8 mouse cellular contexts compared by ENCODE assay signal in the genomic region with DNA sequence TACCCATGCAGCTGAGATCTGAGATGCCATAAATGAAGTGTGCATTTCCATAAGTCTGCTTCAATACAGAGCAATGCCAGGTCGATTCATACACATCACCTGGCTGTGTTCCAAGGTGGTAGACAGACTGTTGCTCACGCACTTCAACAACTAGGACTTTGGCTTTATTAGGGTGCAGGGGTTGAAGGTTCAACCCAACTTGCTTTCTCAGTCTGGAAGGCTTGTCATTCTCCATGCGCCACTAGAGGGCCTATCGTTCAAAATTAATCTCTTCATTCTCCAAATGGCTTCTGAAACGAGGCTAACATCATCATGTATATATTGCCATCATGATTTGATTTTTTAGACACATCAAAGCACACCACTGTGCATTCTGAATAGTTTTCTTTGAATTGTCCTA.
DNase-seq lines count a peak whose midpoint lies in the region; ATAC-seq and TF ChIP-seq lines count a peak whose summit lies in the region.

No protein-coding gene starts in this region.

- H3K4me3 ChIP-seq in heart, postnatal 0 days (ENCODE audit: low read depth, low read length), result no peak overlapping the region
- H3K4me3 ChIP-seq in forebrain, embryonic 11.5 days (ENCODE audit: low read depth, low read length), result no peak overlapping the region

- no peaks in the 10 kb centered on the region for H3K4me1 ChIP-seq in heart, postnatal 0 days (ENCODE audit: control insufficient read depth, insufficient read depth)
- no peaks in the 10 kb centered on the region for H3K4me1 ChIP-seq in forebrain, embryonic 11.5 days (replicated peaks; ENCODE audit: control insufficient read depth, insufficient read depth, low read length)

- H3K27me3 ChIP-seq in heart, postnatal 0 days (ENCODE audit: control insufficient read depth, insufficient read depth, low read length), result no peaks in the 10 kb centered on the region
- no peaks in the 10 kb centered on the region; the same call in 1 of the 2 replicates for H3K27me3 ChIP-seq in forebrain, embryonic 11.5 days (ENCODE audit: control insufficient read depth, insufficient read depth, low read length)

- no peak overlapping the region for H3K4me2 ChIP-seq in heart, postnatal 0 days (ENCODE audit: low read depth, low read length)
- H3K4me2 ChIP-seq in forebrain, embryonic 11.5 days (ENCODE audit: low read depth, low read length, severe bottlenecking), result no peak overlapping the region

- ATAC-seq in heart, postnatal 0 days (ENCODE audit: insufficient read depth, low read depth), result no peak
- ATAC-seq in forebrain, embryonic 11.5 days (replicated peaks; ENCODE audit: low FRiP score), result no peak

- DNase-seq in heart, postnatal 0 days (ENCODE audit: low spot score), result no peak
- DNase-seq in heart, postnatal 25 days (ENCODE audit: low spot score), result no peak
- DNase-seq in urinary bladder, postnatal 25 days (ENCODE audit: low spot score), result peak; percentile 11
- DNase-seq in urinary bladder, postnatal 4 days (ENCODE audit: low spot score in 2 of 2), result no peak
- peak; percentile 55 for DNase-seq in embryo, embryonic 10.5 days (ENCODE audit: low spot score)
- peak; percentile 40 for DNase-seq in large intestine, adult 2 months (ENCODE audit: low read depth, low spot score)
- peak; percentile 55 for DNase-seq in thymus, postnatal 4 days
- DNase-seq in forebrain, embryonic 11.5 days (ENCODE audit: low spot score), result no peak

- H3K9me3 ChIP-seq in heart, postnatal 0 days (replicated peaks; ENCODE audit: control insufficient read depth, low read length), result no peaks in the 10 kb centered on the region
- no peaks in the 10 kb centered on the region for H3K9me3 ChIP-seq in forebrain, embryonic 11.5 days (ENCODE audit: control insufficient read depth, low read length)

- H3K9ac ChIP-seq in heart, postnatal 0 days (replicated peaks; ENCODE audit: low read depth, low read length), result no peak overlapping the region
- no peak overlapping the region for H3K9ac ChIP-seq in forebrain, embryonic 11.5 days (ENCODE audit: low read length)

- intact Hi-C loops in heart, postnatal 25 days (cut with DNase I), result loop anchor here (1.0 to 10.0 kb wide), 4 partner anchors 128 to 505 kb away; a partner anchor contains a TSS

- peak; percentile 53 for TF ChIP-seq CTCF in heart, postnatal 0 days (IDR thresholded peaks at IDR 0.05; ENCODE audit: low read depth)

- WGBS in heart, postnatal 0 days, result 12% methylated on average over 5 of the region's 5 CpGs
- 4% methylated on average over 5 of the region's 5 CpGs for WGBS in large intestine, adult 2 months
- WGBS in forebrain, embryonic 11.5 days, result 23% methylated on average over 5 of the region's 5 CpGs

- no peak overlapping the region for H3K27ac ChIP-seq in heart, postnatal 0 days (ENCODE audit: low read depth)
- no peak overlapping the region for H3K27ac ChIP-seq in forebrain, embryonic 11.5 days (ENCODE audit: low read depth, low read length)

- no peak for TF ChIP-seq EP300 in heart, postnatal 0 days (IDR thresholded peaks at IDR 0.05; ENCODE audit: low read depth)

- H3K36me3 ChIP-seq in heart, postnatal 0 days (replicated peaks; ENCODE audit: control insufficient read depth, insufficient read depth, low read length), result no peaks in the 10 kb centered on the region
- H3K36me3 ChIP-seq in forebrain, embryonic 11.5 days (ENCODE audit: control insufficient read depth, insufficient read depth, low read length), result no peaks in the 10 kb centered on the region

Comparison
In these comparisons a context has a peak if more than half of its experiments do, and no peak if none do; other contexts are left out.
1. DNase-seq: peak in urinary bladder, postnatal 25 days (single experiment), embryo, embryonic 10.5 days (single experiment), large intestine, adult 2 months (single experiment) and thymus, postnatal 4 days (single experiment); none in heart, postnatal 0 days (single experiment), heart, postnatal 25 days (single experiment), urinary bladder, postnatal 4 days (0 of 2) and forebrain, embryonic 11.5 days (single experiment).